Mouse (Mus musculus): ENCODE data around the gene Hist1h1c. TPM values are rescaled to one million over a fixed set of nuclear protein-coding genes. Genes with fewer than 3 reads are reported as not detected.

Hist1h1c gene
- polyA plus RNA-seq, 1 experiment from 2014 or later = 17.2 TPM

- DNase-seq (ENCODE audit: low spot score) = no peak
- no peaks in the 10 kb centered on the region for H3K36me3 ChIP-seq
- peak overlapping the region; percentile 73; the same call in 1 of the 2 replicates for H3K27ac ChIP-seq
- H3K27me3 ChIP-seq (ENCODE audit: insufficient read depth, poor library complexity, severe bottlenecking) = no peaks in the 10 kb centered on the region
- no peaks in the 10 kb centered on the region for H3K9me3 ChIP-seq
- 63% methylated on average over 1 of the region's 1 CpGs for WGBS
- no peak overlapping the region for H3K4me3 ChIP-seq
- peaks cover 15% of the 10 kb centered on the region for H3K4me1 ChIP-seq
Observed at GRCm38 (mm10) chr13:23725213-23725612, 13.4 kb upstream of the Hist1h1c start.

GRCm38 (mm10) chr13:23728472-23729191 is 10.0 kb upstream of the Hist1h1c start:
- peaks cover 18% of the 10 kb centered on the region for H3K4me1 ChIP-seq
- H3K36me3 ChIP-seq = no peaks in the 10 kb centered on the region
- no peaks in the 10 kb centered on the region for H3K27me3 ChIP-seq (ENCODE audit: insufficient read depth, poor library complexity, severe bottlenecking)
- no peaks in the 10 kb centered on the region for H3K9me3 ChIP-seq
- H3K4me3 ChIP-seq = no peak overlapping the region
- WGBS = 71% methylated on average over 18 of the region's 18 CpGs
- no peak for DNase-seq (ENCODE audit: low spot score)
- no peak overlapping the region for H3K27ac ChIP-seq

GRCm38 (mm10) chr13:23729192-23729525 is 9.4 kb upstream of the Hist1h1c start:
- WGBS = 91% methylated on average over 9 of the region's 9 CpGs
- Histone ChIP-seq H3K27me3 (ENCODE audit: insufficient read depth, poor library complexity, severe bottlenecking) (no peaks in the 10 kb centered on the region), H3K4me3 (no peak overlapping the region), H3K9me3 (no peaks in the 10 kb centered on the region), H3K4me1 (peaks cover 13% of the 10 kb centered on the region), H3K27ac (no peak overlapping the region), H3K36me3 (no peaks in the 10 kb centered on the region)
- DNase-seq (ENCODE audit: low spot score) = no peak

- no peak for DNase-seq (ENCODE audit: low spot score)
- peaks cover 8% of the 10 kb centered on the region for H3K4me1 ChIP-seq
- H3K9me3 ChIP-seq = no peaks in the 10 kb centered on the region
- H3K36me3 ChIP-seq = no peaks in the 10 kb centered on the region
- WGBS = 92% methylated on average over 5 of the region's 5 CpGs
- no peak overlapping the region for H3K4me3 ChIP-seq
- H3K27ac ChIP-seq = no peak overlapping the region
- H3K27me3 ChIP-seq (ENCODE audit: insufficient read depth, poor library complexity, severe bottlenecking) = no peaks in the 10 kb centered on the region
Observed at GRCm38 (mm10) chr13:23729706-23730105, 8.9 kb upstream of the Hist1h1c start.

- Histone ChIP-seq H3K4me3 (no peak overlapping the region), H3K27me3 (ENCODE audit: insufficient read depth, poor library complexity, severe bottlenecking) (no peaks in the 10 kb centered on the region), H3K4me1 (peaks cover 4% of the 10 kb centered on the region), H3K36me3 (no peaks in the 10 kb centered on the region), H3K27ac (no peak overlapping the region; the same call in 1 of the 2 replicates), H3K9me3 (no peaks in the 10 kb centered on the region)
- 20% methylated on average over 8 of the region's 8 CpGs for WGBS
- peak; percentile 82 for DNase-seq (ENCODE audit: low spot score)
Observed at GRCm38 (mm10) chr13:23730479-23730878, 8.1 kb upstream of the Hist1h1c start.

GRCm38 (mm10) chr13:23732156-23732804 is 6.3 kb upstream of the Hist1h1c start:
- no peak for DNase-seq (ENCODE audit: low spot score)
- Histone ChIP-seq H3K4me3 (no peak overlapping the region), H3K4me1 (peaks cover 4% of the 10 kb centered on the region), H3K27me3 (ENCODE audit: insufficient read depth, poor library complexity, severe bottlenecking) (no peaks in the 10 kb centered on the region), H3K36me3 (no peaks in the 10 kb centered on the region), H3K27ac (no peak overlapping the region), H3K9me3 (no peaks in the 10 kb centered on the region)
- WGBS = 23% methylated on average over 8 of the region's 8 CpGs

- no peaks in the 10 kb centered on the region for H3K27me3 ChIP-seq (ENCODE audit: insufficient read depth, poor library complexity, severe bottlenecking)
- DNase-seq (ENCODE audit: low spot score) = no peak
- peak overlapping the region; percentile 93; the same call in 1 of the 2 replicates for H3K27ac ChIP-seq
- no peak overlapping the region for H3K4me3 ChIP-seq
- no peaks in the 10 kb centered on the region for H3K36me3 ChIP-seq
- peaks cover 5% of the 10 kb centered on the region; the same call in 1 of the 2 replicates for H3K4me1 ChIP-seq
- no peaks in the 10 kb centered on the region for H3K9me3 ChIP-seq
- 86% methylated on average over 5 of the region's 5 CpGs for WGBS
Observed at GRCm38 (mm10) chr13:23737091-23737490, 1.5 kb upstream of the Hist1h1c start.

GRCm38 (mm10) chr13:23738041-23738440 is 567 bp upstream of the Hist1h1c start:
- no peak for DNase-seq (ENCODE audit: low spot score)
- WGBS = 27% methylated on average over 4 of the region's 4 CpGs
- peak overlapping the region; percentile 65 for H3K4me3 ChIP-seq
- no peaks in the 10 kb centered on the region for H3K36me3 ChIP-seq
- no peaks in the 10 kb centered on the region for H3K9me3 ChIP-seq
- H3K4me1 ChIP-seq = peaks cover 5% of the 10 kb centered on the region; the same call in 1 of the 2 replicates
- H3K27me3 ChIP-seq (ENCODE audit: insufficient read depth, poor library complexity, severe bottlenecking) = no peaks in the 10 kb centered on the region
- peak overlapping the region; percentile 93 for H3K27ac ChIP-seq

- H3K27me3 ChIP-seq (ENCODE audit: insufficient read depth, poor library complexity, severe bottlenecking) = no peaks in the 10 kb centered on the region
- DNase-seq (ENCODE audit: low spot score) = peak; percentile 96
Observed at GRCm38 (mm10) chr13:23739069-23739921, 687 bp downstream of the Hist1h1c start.

GRCm38 (mm10) chr13:23739922-23740252 is 1.3 kb downstream of the Hist1h1c start:
- no peak for DNase-seq (ENCODE audit: low spot score)
- H3K27ac ChIP-seq = peak overlapping the region; percentile 93
- under 1% methylated on average over 14 of the region's 14 CpGs for WGBS
- no peaks in the 10 kb centered on the region for H3K9me3 ChIP-seq
- no peaks in the 10 kb centered on the region for H3K27me3 ChIP-seq (ENCODE audit: insufficient read depth, poor library complexity, severe bottlenecking)
- peak overlapping the region; percentile 65 for H3K4me3 ChIP-seq
- H3K36me3 ChIP-seq = no peaks in the 10 kb centered on the region
- peaks cover 9% of the 10 kb centered on the region; the same call in 1 of the 2 replicates for H3K4me1 ChIP-seq

More at GRCm38 (mm10) chr13:23739069-23739921, 687 bp downstream of the Hist1h1c start:
- Histone ChIP-seq H3K36me3 (no peaks in the 10 kb centered on the region), H3K4me3 (peak overlapping the region; percentile 65), H3K4me1 (peaks cover 6% of the 10 kb centered on the region; the same call in 1 of the 2 replicates), H3K9me3 (no peaks in the 10 kb centered on the region), H3K27ac (peak overlapping the region; percentile 93)
- WGBS = under 1% methylated on average over 39 of the region's 39 CpGs

- Histone ChIP-seq H3K36me3 (no peaks in the 10 kb centered on the region), H3K27me3 (ENCODE audit: insufficient read depth, poor library complexity, severe bottlenecking) (no peaks in the 10 kb centered on the region), H3K4me1 (peaks cover 9% of the 10 kb centered on the region; the same call in 1 of the 2 replicates), H3K4me3 (peak overlapping the region; percentile 65), H3K27ac (peak overlapping the region; percentile 93), H3K9me3 (no peaks in the 10 kb centered on the region)
- DNase-seq (ENCODE audit: low spot score) = no peak
- 34% methylated on average over 13 of the region's 13 CpGs for WGBS
Observed at GRCm38 (mm10) chr13:23740256-23740840, 1.7 kb downstream of the Hist1h1c start.

- DNase-seq (ENCODE audit: low spot score) = no peak
Observed at GRCm38 (mm10) chr13:23740910-23741309, 2.3 kb downstream of the Hist1h1c start.

More at GRCm38 (mm10) chr13:23740910-23741309, 2.3 kb downstream of the Hist1h1c start:
- WGBS = 59% methylated on average over 5 of the region's 5 CpGs
- peak overlapping the region; percentile 65; the same call in 1 of the 2 replicates for H3K4me3 ChIP-seq
- H3K4me1 ChIP-seq = peaks cover 9% of the 10 kb centered on the region; the same call in 1 of the 2 replicates
- H3K27ac ChIP-seq = peak overlapping the region; percentile 93
- no peaks in the 10 kb centered on the region for H3K36me3 ChIP-seq
- no peaks in the 10 kb centered on the region for H3K27me3 ChIP-seq (ENCODE audit: insufficient read depth, poor library complexity, severe bottlenecking)
- no peaks in the 10 kb centered on the region for H3K9me3 ChIP-seq

All from heart, embryonic 10.5 days (tissue).